Mouse (Mus musculus) thymus, adult 2 months (tissue): ENCODE results near the gene Ntm.

Experiments
- CTCF ChIP-seq: fragments of 200-500 bp; IDR thresholded peaks from 2 replicates; pipeline ENCODE4 v1.5.1; 2012; ENCODE audit warnings: mild to moderate bottlenecking, control low read depth, low read length, moderate library complexity, borderline replicate concordance; ENCODE audit not compliant: control insufficient read depth, poor library complexity, insufficient read depth; ENCODE audit errors: extremely low read depth
- POLR2A ChIP-seq: fragments of 200-500 bp; IDR thresholded peaks from 2 replicates; pipeline ENCODE4 v1.6.1; 2012; ENCODE audit warnings: mild to moderate bottlenecking, low read length, control low read depth, moderate library complexity; ENCODE audit not compliant: control insufficient read depth, poor library complexity, insufficient read depth; ENCODE audit errors: extremely low read depth

- TF ChIP-seq POLR2A (no peak), CTCF (no peak)
Measured at GRCm38 (mm10) chr9:29205680-29206079, 757.3 kb downstream of the Ntm start.
